Mouse (Mus musculus) cortical plate, adult 2 months (tissue): Measurements from ENCODE around the gene Ndufv3.

Source experiments
- CTCF ChIP-seq: fragments of 200-500 bp; IDR thresholded peaks from 2 replicates; pipeline ENCODE4 v1.5.1; 2011; ENCODE audit warnings: mild to moderate bottlenecking, control low read depth, low read length; ENCODE audit not compliant: insufficient read depth; ENCODE audit errors: extremely low read depth
- POLR2A ChIP-seq: fragments of 200-500 bp; IDR thresholded peaks from 2 replicates; pipeline ENCODE4 v1.6.1; 2011; ENCODE audit warnings: mild to moderate bottlenecking, low read length, control low read depth; ENCODE audit not compliant: insufficient read depth; ENCODE audit errors: extremely low read depth

- no peak for TF ChIP-seq POLR2A
- TF ChIP-seq CTCF = no peak
These were observed 46.4 kb downstream of the Ndufv3 start for GRCm38 (mm10) chr17:31566276-31566675.
